Mouse (Mus musculus) hematopoietic stem cell, adult 5-6 weeks (primary cell): ENCODE data around the gene Aen. TPM values are rescaled to one million over a fixed set of nuclear protein-coding genes. Genes with fewer than 3 reads are reported as not detected.

Experiments used
- total RNA-seq: library from RNA; stranded (forward); fragments of 172-1452, 232-1000 nt; gene quantifications from 2 replicates; pipeline ENCODE4 v1.2.3, GENCODE M21; 2017

Gene Aen
- total RNA-seq, 1 experiment from 2014 or later, result 33.3 TPM

Other genes starting within 250 kb of the Aen start
- not detected in 2 replicates for gene Ntrk3, start 157.8 kb upstream of the Aen start, total RNA-seq
- gene Mrps11, start 112.7 kb upstream of the Aen start, total RNA-seq, result 25.7 and 47.2 TPM in 2 replicates
- gene Mrpl46, start 112.3 kb upstream of the Aen start, total RNA-seq, result 42.5 and 53.4 TPM in 2 replicates
- gene Det1, start 48.6 kb upstream of the Aen start, total RNA-seq, result 18.8 and 22.1 TPM in 2 replicates
- 10.6 and 28.4 TPM in 2 replicates for gene Isg20, start 17.6 kb downstream of the Aen start, total RNA-seq
- not detected in 2 replicates for gene Acan, start 157.6 kb downstream of the Aen start, total RNA-seq
- gene Hapln3, start 235.2 kb downstream of the Aen start, total RNA-seq, result not detected in 2 replicates